Mouse (Mus musculus) layer of hippocampus, postnatal 25 days (tissue): Measurements from ENCODE around the gene Olfr279. TPM values are rescaled to one million over a fixed set of nuclear protein-coding genes. Genes with fewer than 3 reads are reported as not detected.

Experiments used
- DNase-seq, 2 experiments: peaks; one replicate each; pipeline ENCODE4 v3.0.0; 2022; ENCODE audit warnings: mixed read lengths in 2 of 2, low spot score in 1 of 2; ENCODE audit errors: extremely low spot score in 1 of 2
- microRNA-seq, 2 experiments: library from miRNA; unstranded; fragments of <30 nt; microRNA quantifications; one replicate each; pipeline ENCODE4 v1.2.0; 2021
- total RNA-seq, 2 experiments: library from RNA; stranded (reverse); gene quantifications; 2 replicates each; pipeline ENCODE4 v1.2.3; 2021

The Olfr279 gene
- total RNA-seq, 2 experiments from 2014 or later = 0.07 to 0.16 TPM

DNA sequence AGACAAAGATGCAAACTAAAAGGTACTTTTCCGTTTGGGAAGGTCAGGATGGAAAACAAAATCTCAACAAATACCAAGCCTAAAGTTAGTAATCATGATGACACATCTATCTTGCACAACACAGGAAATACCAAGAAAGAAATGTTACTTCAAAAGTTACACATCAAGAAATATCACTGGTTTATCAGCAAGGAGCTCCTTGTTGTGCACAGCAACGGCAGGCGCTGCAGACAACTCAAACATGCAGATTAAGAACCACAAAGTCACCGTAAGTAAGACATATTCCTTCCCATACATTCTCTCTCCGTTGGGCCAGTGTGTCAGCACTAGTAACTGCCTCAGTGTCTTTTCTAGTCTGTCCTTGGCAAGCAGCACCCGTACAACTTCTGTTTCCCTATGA, 48.9 kb downstream of the Olfr279 start:
- DNase-seq = no peak

GRCm38 (mm10) chr15:98543341-98543740, 51.1 kb downstream of the Olfr279 start:
- DNase-seq = no peak

DNA sequence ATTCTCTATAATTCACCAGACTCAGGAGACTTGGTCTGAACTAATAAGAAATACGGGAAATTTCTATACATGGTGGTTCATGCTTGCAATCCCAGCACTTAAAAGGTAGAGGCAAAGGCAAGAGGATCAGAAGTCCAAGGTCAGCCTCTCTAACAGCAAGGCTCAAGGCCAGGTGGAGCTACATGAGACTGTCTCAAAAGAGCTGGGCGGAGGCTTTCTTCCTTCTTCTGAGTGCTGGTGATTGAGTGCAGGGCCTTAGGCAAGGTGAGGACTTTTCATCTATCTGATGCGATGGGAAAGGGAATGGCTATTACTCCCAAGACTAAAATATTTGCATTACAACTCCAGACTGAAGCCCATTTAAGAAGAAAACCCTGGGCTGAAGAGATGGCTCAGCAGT, 52.9 kb downstream of the Olfr279 start:
- no peak for DNase-seq

DNA sequence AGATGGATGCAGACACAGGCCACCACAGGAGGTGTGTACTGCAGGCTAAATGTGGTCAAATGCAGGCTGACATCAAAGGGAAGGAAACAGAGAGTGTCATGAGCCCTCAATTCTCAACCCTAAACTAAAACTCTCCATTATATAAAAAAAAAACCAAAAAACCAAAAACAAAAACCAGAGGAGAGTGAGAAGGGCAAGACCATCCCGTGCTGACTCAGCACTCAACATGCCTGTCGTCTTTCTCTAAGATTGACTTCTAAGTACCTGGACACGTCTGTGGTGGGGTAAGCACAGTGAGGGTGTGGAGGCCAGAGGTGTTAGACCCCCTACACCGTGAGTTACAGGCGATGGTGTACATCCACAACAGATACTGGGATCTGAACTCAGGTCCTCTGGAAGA, 54.6 kb downstream of the Olfr279 start:
- no peak for DNase-seq

Small RNA genes within 50 kb of the gene (microRNA-seq; reads per million reads assigned to microRNA genes)
- 3.1 to 7.4 reads per million in 2 experiments for gene Mir1291

Other genes starting within 250 kb of the Olfr279 start
- gene H1fnt, start 235.1 kb upstream of the Olfr279 start, total RNA-seq = not detected
- gene Zfp641, start 196.2 kb upstream of the Olfr279 start, total RNA-seq = 1 to 10 TPM; 5.9 to 6.8 TPM
- not detected for gene Olfr285, start 175.0 kb upstream of the Olfr279 start, total RNA-seq
- gene Olfr284, start 151.4 kb upstream of the Olfr279 start, total RNA-seq = not detected
- gene Olfr283, start 111.5 kb upstream of the Olfr279 start, total RNA-seq = not detected
- not detected for gene Olfr282, start 61.2 kb upstream of the Olfr279 start, total RNA-seq
- gene Olfr281, start 39.8 kb upstream of the Olfr279 start, total RNA-seq = not detected
- gene OR5BS1P, start 22.5 kb upstream of the Olfr279 start, total RNA-seq = not detected
- not detected for gene Lalba, start 9.7 kb upstream of the Olfr279 start, total RNA-seq
- gene Kansl2, start 41.9 kb downstream of the Olfr279 start, total RNA-seq = 10 to 100 TPM; 59.5 to 59.7 TPM
- gene Ccnt1, start 78.5 kb downstream of the Olfr279 start, total RNA-seq = 10 to 100 TPM; 40.1 to 45.0 TPM
- gene 4930415O20Rik, start 78.6 kb downstream of the Olfr279 start, total RNA-seq = under 1 TPM in 1 of 2 experiments, not detected in 1; 0.73 TPM
- 10 to 100 TPM; 45.1 to 45.8 TPM for gene Adcy6, start 117.7 kb downstream of the Olfr279 start, total RNA-seq
- 100 to 1,000 TPM; 189 to 209 TPM for gene Cacnb3, start 138.4 kb downstream of the Olfr279 start, total RNA-seq
- gene Ddx23, start 170.5 kb downstream of the Olfr279 start, total RNA-seq = 10 to 100 TPM; 75.8 to 79.9 TPM
- 1 to 10 TPM; 8.3 to 9.4 TPM for gene Rnd1, start 185.1 kb downstream of the Olfr279 start, total RNA-seq
- 10 to 100 TPM in 1 of 2 experiments, 1 to 10 TPM in 1; 9.0 to 11.1 TPM for gene Ccdc65, start 215.8 kb downstream of the Olfr279 start, total RNA-seq
- gene Fkbp11, start 235.8 kb downstream of the Olfr279 start, total RNA-seq = 1 to 10 TPM; 1.0 to 1.5 TPM